Mouse (Mus musculus) spleen, adult 18-20 months (tissue): ENCODE measurements at regions not wholly inside any gene's neighbourhood (a gene's known extent, or its start where the extent isn't known, plus 50 kb on each side); places are given as distances from the start of the nearest gene placed in this dataset.

Experiments used
- DNase-seq, 2 experiments: peaks; one replicate each; pipeline ENCODE4 v3.0.0; 2022; ENCODE audit warnings: mixed read lengths in 2 of 2

GRCm38 (mm10) chr14:25137312-25137711 is 321.7 kb upstream of the Zmiz1 start:
- no peak for DNase-seq

DNA sequence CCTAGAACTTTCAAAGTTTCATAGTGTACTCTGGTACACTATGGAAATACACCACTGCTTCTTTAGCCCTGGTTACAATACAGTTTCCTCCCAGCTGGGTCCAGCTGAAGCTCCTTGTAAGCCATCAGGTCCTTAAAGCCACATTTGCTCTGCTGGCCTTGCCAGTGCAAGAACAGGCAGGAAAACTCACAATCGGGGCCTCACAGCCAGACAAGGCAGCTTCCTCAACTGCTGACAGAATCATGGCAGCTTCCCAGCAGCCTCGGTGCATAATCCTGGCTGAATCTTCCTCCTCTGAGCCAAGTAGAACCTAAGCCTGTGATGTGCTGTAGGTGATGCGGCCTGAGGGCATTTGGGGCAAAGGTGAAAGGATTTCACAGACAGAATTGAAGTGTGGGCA is 320.5 kb upstream of the Zmiz1 start:
- no peak for DNase-seq

DNA sequence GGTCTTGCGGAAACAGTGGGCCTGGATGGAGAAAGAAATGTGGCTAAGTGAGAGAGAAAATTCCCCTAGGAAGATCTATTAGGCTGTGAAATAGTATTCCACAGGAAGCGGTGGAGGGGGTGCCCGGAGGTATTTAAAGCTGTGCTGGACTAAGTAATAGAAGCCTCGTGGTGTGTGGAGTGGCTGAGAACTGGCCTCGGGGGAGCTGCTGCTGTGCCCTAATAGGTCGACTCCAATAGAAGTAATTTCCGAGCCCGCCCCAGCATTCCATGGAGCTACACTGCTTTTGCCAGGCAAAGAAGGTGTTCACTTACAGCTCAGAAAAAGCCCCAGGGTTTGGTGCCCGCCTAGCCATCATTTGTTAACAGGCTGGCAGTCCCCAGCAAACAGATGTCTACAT is 317.1 kb upstream of the Zmiz1 start:
- DNase-seq, result no peak

- DNase-seq, result no peak
These were observed 315.9 kb upstream of the Zmiz1 start for GRCm38 (mm10) chr14:25143051-25143450.

GRCm38 (mm10) chr14:25147731-25148130 is 311.3 kb upstream of the Zmiz1 start:
- no peak for DNase-seq

- DNase-seq, result no peak
These were observed 308.0 kb upstream of the Zmiz1 start for GRCm38 (mm10) chr14:25150968-25151367.

GRCm38 (mm10) chr14:25151485-25151884 is 307.5 kb upstream of the Zmiz1 start:
- DNase-seq, result no peak

GRCm38 (mm10) chr14:25153573-25153972 is 305.4 kb upstream of the Zmiz1 start:
- no peak for DNase-seq

DNA sequence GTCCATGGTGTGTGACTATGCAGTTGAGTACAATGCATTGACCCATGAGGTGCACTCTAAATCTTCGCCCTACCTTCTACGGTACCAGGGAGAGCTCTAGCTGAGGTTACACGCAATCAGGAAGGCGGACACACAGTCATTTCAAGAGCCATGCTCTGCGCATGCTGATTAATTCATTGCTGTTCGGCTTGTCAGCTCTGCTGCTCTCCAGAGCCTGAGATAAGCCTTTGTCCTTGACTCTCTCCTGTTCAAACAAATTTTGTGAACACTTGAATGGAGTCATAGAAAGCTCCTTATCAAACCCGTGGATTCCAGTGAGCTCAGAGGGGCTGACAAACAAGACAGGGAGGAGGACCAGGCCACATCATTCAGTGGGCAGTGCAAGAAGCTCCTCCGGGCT is 304.8 kb upstream of the Zmiz1 start:
- no peak for DNase-seq

DNA sequence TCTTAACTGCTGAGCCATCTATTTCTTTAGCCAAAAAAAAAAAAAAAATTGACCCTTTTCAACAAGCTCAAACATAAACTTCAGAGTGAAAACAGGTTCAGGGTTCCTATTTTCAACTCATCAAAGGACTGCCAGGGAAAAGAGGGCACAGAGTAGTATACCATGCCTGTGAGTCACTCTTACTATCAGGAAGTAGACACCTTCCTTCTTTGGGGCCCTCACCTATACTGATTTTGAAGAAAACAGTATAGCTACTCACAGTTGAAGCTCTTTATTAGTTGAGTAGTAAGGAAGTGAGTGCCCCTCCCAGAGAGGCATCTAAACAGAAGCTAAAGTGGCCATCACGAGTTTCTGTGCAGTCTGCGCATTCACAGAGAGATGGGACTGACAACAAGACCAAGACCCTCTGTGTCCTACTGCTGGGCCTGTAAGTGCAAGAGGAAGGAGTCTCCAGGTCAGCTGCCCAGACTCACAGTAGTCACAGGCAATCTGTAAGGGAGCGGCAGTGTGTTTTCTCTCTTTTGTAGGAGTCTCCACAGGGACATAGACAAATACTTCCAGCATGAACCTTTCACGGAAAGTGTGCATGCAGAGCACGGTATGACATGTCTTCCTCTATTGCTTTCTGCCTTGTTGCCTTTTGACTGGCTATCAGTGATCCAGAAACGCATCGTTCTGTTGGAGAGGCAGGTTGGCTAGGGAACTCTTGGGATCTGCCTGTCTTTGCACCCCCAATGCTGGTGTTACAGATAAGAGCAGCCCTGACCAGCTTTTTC is 303.8 kb upstream of the Zmiz1 start:
- no peak for DNase-seq

GRCm38 (mm10) chr14:25156171-25156570 is 302.8 kb upstream of the Zmiz1 start:
- DNase-seq, result no peak

DNA sequence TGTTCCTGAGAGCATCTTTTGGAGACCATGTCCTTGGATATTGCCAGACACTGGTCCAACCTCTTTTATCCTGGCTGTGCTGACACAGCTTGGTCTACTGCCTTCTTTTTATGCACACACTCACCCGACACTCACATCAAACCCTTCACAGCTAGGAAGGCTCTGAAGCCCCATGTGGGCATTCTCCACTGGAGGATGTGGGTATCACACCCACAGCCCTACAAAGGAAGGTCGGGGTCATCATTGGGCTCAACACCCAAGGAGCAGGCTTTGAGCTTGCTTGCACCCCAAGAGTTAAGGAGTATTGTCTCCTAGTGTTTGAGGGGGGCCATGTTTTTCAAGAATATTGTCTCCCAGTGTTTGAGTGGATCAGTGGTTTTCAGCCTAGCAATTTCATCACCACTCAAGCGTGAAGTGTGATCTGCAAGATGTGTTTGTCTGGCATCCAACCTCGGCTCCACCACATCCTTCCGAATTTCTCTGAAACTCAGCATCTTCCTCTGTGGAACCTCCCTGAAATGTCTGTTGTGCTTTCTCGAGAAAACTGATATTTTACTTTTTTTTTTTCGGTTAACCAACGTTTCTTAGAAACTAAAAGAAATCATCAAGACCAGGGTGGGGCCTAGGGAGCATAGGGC is 297.2 kb upstream of the Zmiz1 start:
- DNase-seq, result no peak

GRCm38 (mm10) chr14:25166217-25166616 is 292.8 kb upstream of the Zmiz1 start:
- DNase-seq, result no peak

DNA sequence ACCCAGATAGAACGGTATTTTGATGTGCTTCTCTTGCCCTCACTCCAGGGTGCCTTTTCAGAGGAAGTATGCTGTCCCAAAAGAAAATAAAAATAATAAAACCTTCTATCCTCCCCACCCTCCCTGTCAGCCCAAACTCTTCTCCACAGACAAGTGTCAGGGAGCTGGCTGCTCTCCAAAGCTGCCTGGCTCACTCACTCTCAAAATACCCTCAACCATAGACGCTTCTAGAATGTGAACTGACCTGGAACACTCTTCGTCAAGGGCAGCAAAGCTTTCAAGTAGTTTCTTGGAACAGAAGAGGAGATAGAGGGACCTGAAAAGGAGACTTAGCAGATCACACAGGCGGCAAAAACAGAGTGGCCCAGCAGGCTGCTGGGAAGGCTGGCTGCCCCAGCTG is 291.4 kb upstream of the Zmiz1 start:
- DNase-seq, result no peak

DNA sequence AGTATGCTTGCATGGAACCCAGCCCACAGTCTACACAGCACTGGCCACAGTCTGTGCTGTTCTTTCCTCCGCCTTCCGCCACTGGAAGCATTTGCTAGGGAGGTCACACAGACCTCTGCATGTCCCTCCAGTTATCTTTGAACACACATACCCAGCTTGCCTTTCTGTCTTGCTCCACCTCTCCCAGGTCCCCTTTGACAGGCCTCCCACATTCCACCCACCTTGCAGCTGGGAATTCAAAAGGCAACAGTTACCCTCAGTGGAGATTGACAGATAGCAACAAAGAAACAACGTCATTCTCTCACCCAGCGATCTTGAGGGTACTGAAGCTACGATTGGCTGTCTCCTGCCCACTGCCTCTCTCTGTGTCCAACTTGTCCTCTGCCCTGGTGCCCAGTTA is 290.7 kb upstream of the Zmiz1 start:
- no peak for DNase-seq

- no peak for DNase-seq
These were observed 285.7 kb upstream of the Zmiz1 start for GRCm38 (mm10) chr14:25173281-25173680.

DNA sequence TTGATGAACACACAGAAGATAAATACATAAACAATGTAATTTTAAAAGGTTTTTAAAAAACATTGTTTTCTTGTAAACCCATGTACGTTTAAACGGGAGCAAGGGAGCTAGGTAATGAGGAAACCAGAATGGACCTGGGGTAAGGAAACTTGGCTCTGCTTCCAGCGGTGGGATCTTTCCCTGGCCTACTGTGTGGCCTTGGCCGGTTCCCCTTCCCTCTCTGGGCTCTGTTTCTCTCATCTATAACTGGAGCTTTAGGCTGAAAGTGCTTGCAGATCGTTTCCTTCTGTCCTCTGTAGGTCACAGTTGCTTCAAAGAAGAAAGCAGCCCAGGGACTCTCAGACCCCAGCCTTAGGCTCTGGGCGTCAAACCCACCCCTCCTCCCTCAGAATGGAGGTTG is 285.1 kb upstream of the Zmiz1 start:
- no peak for DNase-seq

- DNase-seq, result no peak
These were observed 284.6 kb upstream of the Zmiz1 start for GRCm38 (mm10) chr14:25174402-25174801.

DNA sequence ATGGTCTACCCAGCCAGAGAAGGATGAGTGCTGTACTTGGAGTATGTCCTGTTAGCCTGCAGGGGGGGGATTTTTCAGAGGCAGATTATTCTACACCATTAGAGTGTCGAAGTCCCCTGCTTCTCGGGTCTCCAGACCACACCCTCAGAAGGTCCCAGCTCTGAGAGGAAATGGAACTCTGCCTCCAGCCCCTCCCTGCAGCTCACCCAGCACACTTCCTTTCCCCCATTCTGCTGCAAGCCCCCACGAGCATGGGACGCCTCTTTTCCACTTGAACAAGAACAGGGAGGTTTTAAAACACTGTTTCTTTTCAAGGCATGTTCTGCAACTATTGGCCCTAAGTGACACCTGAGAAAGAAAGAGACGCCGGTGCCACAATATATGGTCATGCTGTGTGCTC is 282.8 kb upstream of the Zmiz1 start:
- no peak for DNase-seq

GRCm38 (mm10) chr14:25180126-25180525 is 278.9 kb upstream of the Zmiz1 start:
- no peak for DNase-seq

- no peak for DNase-seq
These were observed 277.6 kb upstream of the Zmiz1 start for GRCm38 (mm10) chr14:25181406-25181805.

DNA sequence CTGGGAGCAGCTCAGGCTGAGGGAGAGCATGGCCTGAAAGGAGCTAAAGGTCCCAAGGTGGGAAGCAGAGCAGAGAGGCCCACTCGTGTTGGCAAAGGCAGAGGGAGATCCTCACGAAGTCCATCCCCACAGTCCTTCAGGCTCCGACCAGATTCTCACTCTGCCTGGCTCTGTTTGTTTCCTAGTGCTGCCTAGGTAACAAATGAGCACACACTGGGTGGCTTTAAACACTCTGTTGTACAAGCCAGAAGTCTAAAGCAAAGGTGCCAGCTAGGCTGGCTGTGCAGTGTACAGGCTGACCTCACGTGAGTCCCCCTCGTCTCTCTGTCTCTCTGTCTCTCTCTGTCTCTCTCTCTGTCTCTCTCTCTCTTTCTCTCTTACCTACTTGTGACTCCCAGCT is 274.9 kb upstream of the Zmiz1 start:
- no peak for DNase-seq

DNA sequence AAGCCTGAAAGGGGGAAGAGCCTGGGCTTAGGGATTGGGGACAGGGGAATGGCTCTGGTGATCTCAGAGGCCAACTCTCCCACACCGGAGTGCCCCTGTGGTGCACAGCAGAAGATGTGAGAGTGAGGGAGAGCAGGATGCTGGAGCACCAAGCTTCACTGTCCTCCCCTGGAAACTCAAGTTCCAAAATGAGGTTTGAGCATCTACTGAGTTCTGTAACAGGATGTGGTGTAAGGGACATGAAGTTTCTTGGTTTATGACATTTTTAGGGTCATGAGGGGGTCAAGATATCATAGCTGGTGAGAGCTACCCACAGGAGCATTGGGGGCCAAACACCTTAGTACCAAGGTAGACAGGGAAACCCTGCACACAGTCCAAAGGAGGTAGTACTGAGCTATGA is 274.1 kb upstream of the Zmiz1 start:
- no peak for DNase-seq

- no peak for DNase-seq
These were observed 273.4 kb upstream of the Zmiz1 start for GRCm38 (mm10) chr14:25185556-25185958.
